Mouse (Mus musculus) small intestine, adult 2 months (tissue): ENCODE measurements around the gene Stat3.

Experiments
- CTCF ChIP-seq: fragments of 200-500 bp; IDR thresholded peaks from 2 replicates; pipeline ENCODE4 v1.5.1; 2012; ENCODE audit warnings: low read depth, mild to moderate bottlenecking, control low read depth, inconsistent platforms, low read length, moderate library complexity, mixed read lengths; ENCODE audit not compliant: insufficient replicate concordance, insufficient read length; ENCODE audit errors: extremely low read depth
- POLR2A ChIP-seq: fragments of 200-500 bp; IDR thresholded peaks from 2 replicates; pipeline ENCODE4 v1.6.1; 2012; ENCODE audit warnings: low read depth, mild to moderate bottlenecking, control low read depth, inconsistent platforms, low read length, moderate library complexity

DNA sequence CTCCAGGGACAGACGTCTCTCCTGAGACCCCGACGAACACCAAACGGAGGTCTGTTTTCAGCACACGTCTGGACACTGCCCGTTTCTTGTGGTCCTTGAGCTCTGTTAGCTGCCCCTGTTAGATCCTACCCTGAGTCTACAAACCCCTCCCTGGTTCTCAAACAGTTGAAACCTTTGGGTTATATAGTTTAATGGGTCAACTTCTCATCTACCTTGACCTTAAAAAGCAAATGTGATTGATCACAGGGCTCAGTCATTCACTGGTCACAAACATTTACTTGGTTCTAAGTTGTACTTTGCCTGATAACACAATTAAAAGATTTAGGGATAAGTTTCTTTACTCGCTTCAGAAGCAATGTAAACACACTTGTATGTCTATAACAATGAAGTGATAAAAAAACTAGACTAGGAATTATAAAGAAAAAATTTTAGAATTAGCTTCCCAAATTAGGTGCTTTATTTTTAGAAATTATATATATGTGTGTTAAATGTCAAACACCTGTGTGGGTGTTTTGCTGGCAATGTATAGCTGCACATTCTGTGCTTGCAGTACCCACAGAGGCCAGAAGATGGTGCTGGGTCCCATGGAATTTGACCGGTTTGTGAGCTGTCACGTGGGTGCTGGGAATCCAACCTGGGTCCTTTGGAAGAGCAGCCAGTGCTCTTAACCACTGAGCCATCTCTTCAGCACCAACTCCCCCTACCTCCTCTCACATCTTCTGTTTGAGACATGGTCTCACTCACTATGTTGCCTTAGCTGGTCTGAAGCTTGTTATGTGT, 102.2 kb downstream of the Stat3 start:
- TF ChIP-seq CTCF = peak; percentile 56; the same call in 1 of the 2 replicates
- no peak for TF ChIP-seq POLR2A
